Mouse (Mus musculus) erythroblast, embryonic 14.5 days (primary cell): ENCODE results near the gene Irs1.

ENCODE experiments used
- GATA1 ChIP-seq: IDR thresholded peaks from 2 replicates; pipeline ENCODE4 v1.6.1; 2012; ENCODE audit warnings: low read length, inconsistent platforms, mixed read lengths
- TAL1 ChIP-seq: IDR thresholded peaks from 3 replicates; pipeline ENCODE4 v1.6.1; 2012; ENCODE audit warnings: low read length, inconsistent platforms, mixed read lengths

DNA sequence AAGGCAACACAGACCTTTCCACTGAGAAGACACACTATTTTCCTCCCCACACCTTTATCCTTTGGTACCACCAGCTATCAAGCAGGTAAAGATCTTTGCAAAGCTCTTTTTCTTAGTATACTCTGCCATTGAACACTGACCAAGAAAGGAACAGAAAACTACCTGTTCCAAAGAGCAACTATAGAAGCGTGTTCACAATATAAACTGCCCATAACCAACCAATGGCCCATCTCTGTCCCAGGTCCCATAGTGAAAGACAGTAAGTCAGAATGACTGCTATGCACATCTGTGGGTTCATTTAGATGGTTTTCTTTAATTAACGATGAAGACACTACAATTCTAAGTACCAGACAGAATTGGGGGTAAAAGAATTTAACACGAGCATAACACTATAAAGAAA, 58.4 kb downstream of the Irs1 start, which contains the start of gene Gm9747:
- TF ChIP-seq GATA1 (no peak), TAL1 (no peak)
